Mouse (Mus musculus): ENCODE results near the gene 4921517D22Rik. TPM values are rescaled to one million over a fixed set of nuclear protein-coding genes. Genes with fewer than 3 reads are reported as not detected.

4921517D22Rik gene
- polyA plus RNA-seq, 1 experiment, result not detected

GRCm38 (mm10) chr13:59671521-59671920 is 22.4 kb downstream of the 4921517D22Rik start:
- Histone ChIP-seq H3K4me3 (ENCODE audit: insufficient read depth, low read depth, low read length) (no peak overlapping the region), H3K27ac (ENCODE audit: insufficient read depth, low read depth, low read length) (no peak overlapping the region), H3K4me1 (ENCODE audit: control insufficient read depth, insufficient read depth, low read length) (peaks cover 6% of the 10 kb centered on the region)
- TF ChIP-seq POLR2A (IDR thresholded peaks at IDR 0.05; ENCODE audit: insufficient read depth, low read depth, low read length), result no peak
- TF ChIP-seq CTCF (IDR thresholded peaks at IDR 0.05; ENCODE audit: insufficient read depth, low read depth, low read length), result no peak
- WGBS, result 91% methylated on average over 2 of the region's 2 CpGs

DNA sequence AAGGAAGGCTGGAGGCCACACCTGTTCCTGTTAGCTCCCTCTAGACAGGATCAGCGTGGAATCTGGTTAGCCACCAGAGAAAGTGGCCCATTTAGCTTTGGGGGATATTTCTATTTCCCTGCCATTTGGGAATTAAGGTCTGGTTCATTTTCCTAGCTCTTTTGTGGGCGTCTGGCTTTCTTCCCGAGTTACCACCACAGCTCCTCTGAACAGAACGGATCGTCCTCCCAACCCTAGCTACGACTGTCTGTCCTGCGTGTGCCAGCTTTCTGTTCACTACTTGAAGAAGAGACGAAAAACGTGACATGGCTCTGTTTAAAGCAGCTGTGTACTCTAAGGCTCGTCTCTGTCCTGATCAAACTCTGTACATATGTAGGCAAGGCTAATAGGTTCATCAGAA is 24.0 kb downstream of the 4921517D22Rik start:
- no peak for TF ChIP-seq CTCF (IDR thresholded peaks at IDR 0.05; ENCODE audit: insufficient read depth, low read depth, low read length)
- TF ChIP-seq POLR2A (IDR thresholded peaks at IDR 0.05; ENCODE audit: insufficient read depth, low read depth, low read length), result no peak
- Histone ChIP-seq H3K4me1 (ENCODE audit: control insufficient read depth, insufficient read depth, low read length) (peaks cover 6% of the 10 kb centered on the region), H3K27ac (ENCODE audit: insufficient read depth, low read depth, low read length) (no peak overlapping the region), H3K4me3 (ENCODE audit: insufficient read depth, low read depth, low read length) (no peak overlapping the region)
- WGBS, result 71% methylated on average over 10 of the region's 10 CpGs

DNA sequence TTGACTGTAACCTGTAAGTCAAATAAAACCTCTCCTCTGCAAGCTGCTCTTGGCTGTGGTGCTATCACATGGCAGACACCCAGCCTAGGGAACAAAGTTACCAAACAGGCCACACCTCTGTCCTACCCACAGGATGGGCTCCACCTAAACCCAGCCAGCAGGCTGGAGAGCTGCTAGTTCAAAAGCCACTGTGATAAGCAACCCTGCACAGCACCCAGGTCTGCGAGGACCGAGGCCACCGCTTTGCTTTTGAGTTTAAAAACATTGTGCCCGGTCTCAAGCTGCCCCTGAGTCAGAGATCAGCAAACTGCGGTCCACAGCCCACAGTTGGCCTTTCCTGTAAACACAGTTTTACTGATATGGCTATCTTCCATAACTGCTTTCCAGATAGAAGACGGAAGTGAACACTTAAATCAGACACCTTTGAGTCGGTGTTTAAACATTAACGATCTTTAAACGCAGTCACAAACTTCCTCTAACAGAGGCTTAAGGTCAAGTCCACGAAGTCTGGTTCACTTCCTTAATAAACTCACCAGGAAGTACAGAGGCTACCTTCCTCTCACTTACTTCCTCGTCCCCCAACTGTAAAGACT is 25.3 kb downstream of the 4921517D22Rik start:
- no peak for TF ChIP-seq CTCF (IDR thresholded peaks at IDR 0.05; ENCODE audit: insufficient read depth, low read depth, low read length)
- TF ChIP-seq POLR2A (IDR thresholded peaks at IDR 0.05; ENCODE audit: insufficient read depth, low read depth, low read length), result no peak
- Histone ChIP-seq H3K4me1 (ENCODE audit: control insufficient read depth, insufficient read depth, low read length) (no peaks in the 10 kb centered on the region), H3K4me3 (ENCODE audit: insufficient read depth, low read depth, low read length) (no peak overlapping the region), H3K27ac (ENCODE audit: insufficient read depth, low read depth, low read length) (no peak overlapping the region; the same call in 1 of the 2 replicates)
- 87% methylated on average over 11 of the region's 11 CpGs for WGBS

DNA sequence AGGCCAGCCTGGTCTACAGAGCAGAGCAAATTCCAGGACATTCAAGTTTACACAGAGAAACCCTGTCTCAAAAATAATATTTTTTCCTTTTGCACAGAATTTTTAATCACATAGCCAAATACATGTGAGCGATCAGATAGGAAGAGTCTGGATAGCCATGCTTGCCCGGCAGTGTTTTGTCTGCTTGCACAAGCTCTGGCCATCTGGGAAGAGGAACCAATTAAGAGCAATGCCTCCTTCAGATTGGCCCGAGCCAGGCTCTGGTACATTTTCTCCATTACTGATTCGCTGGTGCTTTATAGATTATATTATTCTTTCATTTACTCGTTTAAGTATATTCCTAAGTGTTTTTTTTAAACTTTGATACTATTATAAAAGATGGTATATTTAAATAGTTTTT is 26.1 kb downstream of the 4921517D22Rik start:
- Histone ChIP-seq H3K4me3 (ENCODE audit: insufficient read depth, low read depth, low read length) (no peak overlapping the region), H3K27ac (ENCODE audit: insufficient read depth, low read depth, low read length) (no peak overlapping the region), H3K4me1 (ENCODE audit: control insufficient read depth, insufficient read depth, low read length) (no peaks in the 10 kb centered on the region)
- no peak for TF ChIP-seq POLR2A (IDR thresholded peaks at IDR 0.05; ENCODE audit: insufficient read depth, low read depth, low read length)
- no peak for TF ChIP-seq CTCF (IDR thresholded peaks at IDR 0.05; ENCODE audit: insufficient read depth, low read depth, low read length)
- 86% methylated on average over 5 of the region's 5 CpGs for WGBS

DNA sequence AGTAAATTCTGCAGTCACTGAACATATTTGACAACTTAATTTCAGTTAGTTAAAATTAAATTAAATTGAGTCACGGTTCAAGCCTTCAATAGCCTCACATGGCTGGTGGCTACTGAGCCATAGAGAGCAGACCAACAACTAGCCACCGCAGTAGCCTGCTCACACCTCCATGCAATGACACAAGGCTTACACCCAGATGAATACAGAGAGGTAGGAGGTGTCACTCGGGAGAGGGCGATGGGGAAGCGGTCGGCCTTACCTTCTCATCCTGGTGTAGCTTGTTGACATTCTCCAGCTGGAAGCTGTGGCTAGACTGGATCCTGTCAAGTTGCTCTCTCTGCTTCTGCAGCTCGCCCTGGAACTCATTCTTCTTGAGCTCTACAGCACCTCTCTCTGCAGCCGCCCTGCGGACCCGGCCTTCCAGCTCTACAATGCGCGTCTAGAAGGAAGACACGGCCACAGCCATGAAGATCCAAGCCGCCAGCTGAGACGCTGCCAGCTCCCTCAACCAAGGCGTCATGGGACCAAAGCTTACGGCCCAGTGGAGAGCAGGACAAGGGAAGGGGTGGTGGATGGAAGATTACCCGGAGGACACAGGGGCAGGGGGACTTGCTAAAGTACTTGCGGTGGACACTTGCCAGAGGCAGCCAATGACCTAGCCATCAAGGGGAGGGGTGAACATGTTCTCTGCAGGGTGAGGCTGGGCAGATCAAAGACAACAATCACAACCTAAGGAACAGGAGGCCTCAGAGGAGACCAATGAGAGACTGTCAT is 29.8 kb downstream of the 4921517D22Rik start:
- WGBS, result 96% methylated on average over 19 of the region's 19 CpGs
- no peak for TF ChIP-seq CTCF (IDR thresholded peaks at IDR 0.05; ENCODE audit: insufficient read depth, low read depth, low read length)
- TF ChIP-seq POLR2A (IDR thresholded peaks at IDR 0.05; ENCODE audit: insufficient read depth, low read depth, low read length), result no peak
- no peak overlapping the region for H3K27ac ChIP-seq (ENCODE audit: insufficient read depth, low read depth, low read length)
- H3K4me1 ChIP-seq (ENCODE audit: control insufficient read depth, insufficient read depth, low read length), result no peaks in the 10 kb centered on the region
- H3K4me3 ChIP-seq (ENCODE audit: insufficient read depth, low read depth, low read length), result no peak overlapping the region

GRCm38 (mm10) chr13:59661966-59662365 is 31.9 kb downstream of the 4921517D22Rik start:
- WGBS, result 97% methylated on average over 12 of the region's 12 CpGs
- Histone ChIP-seq H3K27ac (ENCODE audit: insufficient read depth, low read depth, low read length) (no peak overlapping the region), H3K4me3 (ENCODE audit: insufficient read depth, low read depth, low read length) (no peak overlapping the region), H3K4me1 (ENCODE audit: control insufficient read depth, insufficient read depth, low read length) (no peaks in the 10 kb centered on the region)
- TF ChIP-seq POLR2A (IDR thresholded peaks at IDR 0.05; ENCODE audit: insufficient read depth, low read depth, low read length) (no peak), CTCF (IDR thresholded peaks at IDR 0.05; ENCODE audit: insufficient read depth, low read depth, low read length) (no peak)

DNA sequence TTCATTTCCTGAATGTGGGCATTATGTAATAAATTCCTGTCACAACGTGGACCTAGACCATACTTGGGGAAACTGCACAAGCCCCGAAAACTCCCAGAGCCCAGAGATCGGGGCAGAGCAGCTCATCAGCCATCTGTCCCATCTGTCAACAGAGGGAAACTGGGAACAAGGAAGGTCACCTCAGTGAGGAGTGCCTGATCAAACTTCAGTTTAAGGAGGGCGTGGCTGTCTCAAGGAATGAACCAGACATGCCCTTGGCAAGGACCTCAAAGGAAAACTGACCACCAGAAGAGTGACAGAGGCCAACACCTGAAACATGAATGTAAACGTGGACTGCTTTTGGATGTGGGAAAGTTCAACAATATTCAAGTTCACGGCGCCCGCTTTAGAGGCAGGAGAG is 32.5 kb downstream of the 4921517D22Rik start:
- Histone ChIP-seq H3K27ac (ENCODE audit: insufficient read depth, low read depth, low read length) (no peak overlapping the region), H3K4me1 (ENCODE audit: control insufficient read depth, insufficient read depth, low read length) (peaks cover 3% of the 10 kb centered on the region; the same call in 1 of the 2 replicates), H3K4me3 (ENCODE audit: insufficient read depth, low read depth, low read length) (no peak overlapping the region)
- no peak for TF ChIP-seq POLR2A (IDR thresholded peaks at IDR 0.05; ENCODE audit: insufficient read depth, low read depth, low read length)
- no peak for TF ChIP-seq CTCF (IDR thresholded peaks at IDR 0.05; ENCODE audit: insufficient read depth, low read depth, low read length)
- 90% methylated on average over 8 of the region's 8 CpGs for WGBS

- TF ChIP-seq CTCF (IDR thresholded peaks at IDR 0.05; ENCODE audit: insufficient read depth, low read depth, low read length), result no peak
- no peak overlapping the region for H3K4me3 ChIP-seq (ENCODE audit: insufficient read depth, low read depth, low read length)
Observed at GRCm38 (mm10) chr13:59660371-59660770, 33.5 kb downstream of the 4921517D22Rik start.

GRCm38 (mm10) chr13:59657781-59658180 is 36.1 kb downstream of the 4921517D22Rik start:
- Histone ChIP-seq H3K4me1 (ENCODE audit: control insufficient read depth, insufficient read depth, low read length) (peaks cover 3% of the 10 kb centered on the region; the same call in 1 of the 2 replicates), H3K27ac (ENCODE audit: insufficient read depth, low read depth, low read length) (no peak overlapping the region), H3K4me3 (ENCODE audit: insufficient read depth, low read depth, low read length) (no peak overlapping the region)
- WGBS, result 93% methylated on average over 5 of the region's 5 CpGs
- TF ChIP-seq POLR2A (IDR thresholded peaks at IDR 0.05; ENCODE audit: insufficient read depth, low read depth, low read length) (no peak), CTCF (IDR thresholded peaks at IDR 0.05; ENCODE audit: insufficient read depth, low read depth, low read length) (no peak)

More at GRCm38 (mm10) chr13:59660371-59660770, 33.5 kb downstream of the 4921517D22Rik start:
- WGBS, result 97% methylated on average over 3 of the region's 3 CpGs
- Histone ChIP-seq H3K27ac (ENCODE audit: insufficient read depth, low read depth, low read length) (no peak overlapping the region), H3K4me1 (ENCODE audit: control insufficient read depth, insufficient read depth, low read length) (peaks cover 3% of the 10 kb centered on the region; the same call in 1 of the 2 replicates)

All from olfactory bulb, adult 2 months (tissue).